Mouse (Mus musculus) C2C12 (cell line): ENCODE results near the gene Fam69a. TPM values are rescaled to one million over a fixed set of nuclear protein-coding genes. Genes with fewer than 3 reads are reported as not detected.
"Not testable (repeated sequence)": the region's sequence is repeated elsewhere in the genome, so short reads cannot be mapped to it uniquely, and the experiment has no call there.

Experiments used
- H3K27me3 ChIP-seq: one replicate; pipeline ENCODE4 v1.6.1; 2011; ENCODE audit not compliant: control insufficient read depth, insufficient read depth, insufficient read length
- H3K36me3 ChIP-seq: one replicate; pipeline ENCODE4 v1.6.1; 2011; ENCODE audit not compliant: control insufficient read depth, insufficient read depth
- H3K4me3 ChIP-seq: one replicate; pipeline ENCODE4 v1.5.1; 2011; ENCODE audit warnings: mild to moderate bottlenecking, control low read depth; ENCODE audit not compliant: poor library complexity, insufficient read depth, severe bottlenecking
- H3K79me2 ChIP-seq: one replicate; pipeline ENCODE4 v1.6.1; 2011; ENCODE audit not compliant: control insufficient read depth, insufficient read depth
- H3K79me3 ChIP-seq: one replicate; pipeline ENCODE4 v1.6.1; 2011; ENCODE audit warnings: low read depth, control low read depth
- H3ac ChIP-seq: one replicate; pipeline ENCODE3; 2011; ENCODE audit warnings: low read depth; ENCODE audit not compliant: control insufficient read depth, insufficient read length
- CEBPB ChIP-seq: IDR thresholded peaks from one replicate; pipeline ENCODE4 v1.6.1; 2011; ENCODE audit warnings: low read depth, mild to moderate bottlenecking, control low read depth, moderate library complexity
- CTCF ChIP-seq: IDR thresholded peaks from one replicate; pipeline ENCODE4 v1.5.1; 2011; ENCODE audit not compliant: control insufficient read depth, insufficient read depth, insufficient read length
- FOSL1 ChIP-seq: IDR thresholded peaks from one replicate; pipeline ENCODE4 v1.8.0; 2011; ENCODE audit warnings: mild to moderate bottlenecking, low read length; ENCODE audit not compliant: poor library complexity, insufficient read depth, severe bottlenecking
- MAX ChIP-seq: IDR thresholded peaks from one replicate; pipeline ENCODE4 v1.6.1; 2011; ENCODE audit warnings: mild to moderate bottlenecking, control low read depth
- MYOD1 ChIP-seq: IDR thresholded peaks from one replicate; pipeline ENCODE4 v1.6.1; 2011; ENCODE audit warnings: low read depth; ENCODE audit not compliant: control insufficient read depth, insufficient read length
- MYOG ChIP-seq: IDR thresholded peaks from one replicate; pipeline ENCODE4 v1.6.1; 2011; ENCODE audit not compliant: control insufficient read depth, insufficient read length; ENCODE audit errors: extremely low read depth
- USF1 ChIP-seq: IDR thresholded peaks from one replicate; pipeline ENCODE4 v1.6.1; 2011; ENCODE audit warnings: low read depth, mild to moderate bottlenecking, control low read depth, moderate library complexity
- polyA plus RNA-seq: library from polyadenylated mRNA; unstranded; fragments of >200 nt; fragmentation: generic; extraction: Trizol; gene quantifications from one replicate; pipeline ENCODE4 v1.2.1, GENCODE M21; 2012; ENCODE audit warnings: missing spikeins

The Fam69a gene
- polyA plus RNA-seq, 1 experiment, result 4.8 TPM

DNA sequence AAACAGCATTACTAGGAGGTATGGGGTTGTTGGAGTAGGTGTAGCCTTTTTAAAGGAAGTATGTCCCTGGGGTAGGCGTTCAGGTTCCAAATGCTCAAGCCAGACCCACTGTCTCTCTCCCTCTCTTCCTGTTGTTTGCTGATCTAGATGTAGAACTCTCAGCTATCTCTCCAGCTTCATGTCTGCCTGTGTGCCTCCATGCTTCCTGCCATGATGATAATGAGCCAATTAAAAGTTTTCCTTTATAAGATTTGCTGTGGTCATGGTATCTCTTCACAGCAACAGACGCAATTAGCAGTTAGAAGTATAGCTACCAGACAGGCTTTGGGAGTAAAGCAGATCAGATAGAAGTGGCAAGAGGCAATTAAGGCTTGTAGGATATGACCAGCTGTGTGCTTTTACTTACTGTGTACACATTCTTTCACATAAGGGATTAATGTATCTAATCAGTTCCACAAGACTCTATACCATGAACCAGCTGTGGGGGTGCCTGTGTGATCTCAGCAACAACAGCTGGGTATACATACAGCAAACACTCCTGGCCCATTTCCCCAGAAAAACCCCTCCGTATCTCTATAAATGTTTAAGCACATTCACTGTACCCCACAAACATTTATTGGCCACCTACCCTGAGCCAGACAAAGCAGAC, 9.1 kb downstream of the Fam69a start:
- no peak overlapping the region for H3ac ChIP-seq
- no peaks in the 10 kb centered on the region for H3K27me3 ChIP-seq
- H3K79me3 ChIP-seq, result peaks cover 5% of the 10 kb centered on the region
- no peak for TF ChIP-seq USF1
- no peak for TF ChIP-seq CEBPB
- no peak for TF ChIP-seq MYOG
- TF ChIP-seq MAX, result no peak
- no peak for TF ChIP-seq MYOD1
- no peak for TF ChIP-seq CTCF
- TF ChIP-seq FOSL1, result no peak
- no peaks in the 10 kb centered on the region for H3K36me3 ChIP-seq
- peaks cover 16% of the 10 kb centered on the region for H3K79me2 ChIP-seq
- H3K4me3 ChIP-seq, result no peak overlapping the region

DNA sequence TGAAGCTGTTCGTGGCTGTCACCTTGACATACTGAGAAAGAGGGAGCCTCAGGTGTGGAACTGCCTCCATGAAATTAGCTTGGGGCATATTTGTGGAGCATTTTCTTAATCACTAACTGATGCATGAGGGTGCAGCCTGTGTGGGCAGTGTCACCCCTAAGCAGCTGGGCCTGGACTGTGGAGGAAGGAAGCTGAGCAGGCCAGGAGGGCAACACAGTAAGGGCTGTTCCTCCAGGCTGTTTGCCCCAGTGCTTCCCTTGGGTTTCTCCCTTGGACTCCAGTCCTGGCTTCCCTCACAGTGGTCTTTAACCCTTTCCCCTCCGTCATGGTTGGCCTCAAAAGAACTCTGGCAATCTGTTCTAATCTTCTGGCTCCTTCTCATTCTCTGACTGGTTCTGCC, 13.6 kb downstream of the Fam69a start:
- H3K79me2 ChIP-seq, result no peaks in the 10 kb centered on the region
- H3K27me3 ChIP-seq, result no peaks in the 10 kb centered on the region
- no peak overlapping the region for H3K4me3 ChIP-seq
- no peak overlapping the region for H3ac ChIP-seq
- H3K79me3 ChIP-seq, result peaks cover 6% of the 10 kb centered on the region
- no peak for TF ChIP-seq CEBPB
- TF ChIP-seq USF1, result no peak
- no peak for TF ChIP-seq CTCF
- no peak for TF ChIP-seq FOSL1
- TF ChIP-seq MYOD1, result no peak
- TF ChIP-seq MAX, result no peak
- no peak for TF ChIP-seq MYOG
- H3K36me3 ChIP-seq, result no peaks in the 10 kb centered on the region

GRCm38 (mm10) chr5:107972444-107973272, 14.2 kb downstream of the Fam69a start:
- H3K36me3 ChIP-seq, result no peaks in the 10 kb centered on the region
- peaks cover 7% of the 10 kb centered on the region for H3K79me3 ChIP-seq
- no peak overlapping the region for H3K4me3 ChIP-seq
- no peak for TF ChIP-seq MAX
- no peak for TF ChIP-seq FOSL1
- no peak for TF ChIP-seq CEBPB
- TF ChIP-seq USF1, result no peak
- TF ChIP-seq MYOG, result no peak
- no peak for TF ChIP-seq MYOD1
- no peak for TF ChIP-seq CTCF
- H3K27me3 ChIP-seq, result no peaks in the 10 kb centered on the region
- H3ac ChIP-seq, result no peak overlapping the region
- no peaks in the 10 kb centered on the region for H3K79me2 ChIP-seq

DNA sequence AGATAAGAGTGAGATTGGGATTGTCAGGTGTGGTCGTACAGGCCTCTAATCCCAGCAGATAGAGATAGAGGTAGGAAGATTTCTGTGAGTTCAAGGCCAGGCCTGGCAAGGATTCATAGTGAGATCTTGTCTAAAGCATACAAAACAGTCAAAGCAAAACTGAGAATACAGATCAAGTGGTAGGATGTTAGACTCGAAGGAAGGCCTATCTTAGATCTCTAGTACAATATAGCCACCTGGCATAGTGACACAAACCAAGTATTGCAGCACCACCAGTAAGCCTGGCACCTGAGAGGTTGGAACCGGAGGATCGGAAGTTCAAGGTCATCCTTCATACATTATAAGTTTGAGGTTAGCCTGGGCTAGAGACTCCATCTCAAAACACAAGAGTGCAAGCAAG, 15.8 kb downstream of the Fam69a start:
- no peak for TF ChIP-seq CTCF
- no peak for TF ChIP-seq FOSL1
- TF ChIP-seq MAX, result no peak
- TF ChIP-seq MYOG, result no peak
- Histone ChIP-seq H3K27me3 (no peaks in the 10 kb centered on the region), H3K4me3 (no peak overlapping the region), H3K79me2 (peaks cover 12% of the 10 kb centered on the region), H3ac (no peak overlapping the region), H3K79me3 (peaks cover 9% of the 10 kb centered on the region), H3K36me3 (no peaks in the 10 kb centered on the region)

DNA sequence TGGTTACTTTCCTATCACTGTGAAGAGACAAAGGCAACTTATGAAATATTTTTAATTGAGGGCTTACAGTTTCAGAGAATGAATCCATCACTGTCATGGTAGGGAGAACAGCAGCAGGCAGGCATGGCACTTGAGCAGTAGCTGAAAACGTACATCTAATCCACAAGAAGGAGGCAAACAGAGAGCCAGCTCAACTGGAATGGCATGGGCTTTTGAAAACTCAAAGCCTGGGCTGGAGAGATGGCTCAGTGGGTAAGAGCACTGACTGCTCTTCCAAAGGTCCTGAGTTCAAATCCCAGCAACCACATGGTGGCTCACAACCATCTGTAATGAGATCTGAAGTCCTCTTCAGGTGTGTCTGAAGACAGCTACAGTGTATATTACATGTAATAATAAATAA, 17.1 kb downstream of the Fam69a start:
- not testable (repeated sequence) for H3K79me3 ChIP-seq, H3K36me3 ChIP-seq, H3ac ChIP-seq, H3K27me3 ChIP-seq, H3K4me3 ChIP-seq
- peaks cover 23% of the 10 kb centered on the region for H3K79me2 ChIP-seq

- H3ac ChIP-seq, result no peak overlapping the region
- TF ChIP-seq MYOG (no peak), CTCF (no peak), MYOD1 (no peak), MAX (no peak), CEBPB (no peak), FOSL1 (no peak), USF1 (no peak)
- H3K36me3 ChIP-seq, result no peaks in the 10 kb centered on the region
- peaks cover 9% of the 10 kb centered on the region for H3K79me3 ChIP-seq
- H3K4me3 ChIP-seq, result no peak overlapping the region
- H3K27me3 ChIP-seq, result no peaks in the 10 kb centered on the region
- H3K79me2 ChIP-seq, result peaks cover 25% of the 10 kb centered on the region
These were observed 18.8 kb downstream of the Fam69a start for GRCm38 (mm10) chr5:107968079-107968478.
